Mouse (Mus musculus) limb, embryonic 11.5 days (tissue): ENCODE data around the gene Zfp36l2. TPM values are rescaled to one million over a fixed set of nuclear protein-coding genes. Genes with fewer than 3 reads are reported as not detected.
"Not testable (repeated sequence)": the region's sequence is repeated elsewhere in the genome, so short reads cannot be mapped to it uniquely, and the experiment has no call there.

Experiments
- ATAC-seq: fragments of 200-750 bp; cut with Nextera tagmentation; 2 replicates; pipeline ENCODE4 v1.8.0; 2017; ENCODE audit warnings: low read depth; ENCODE audit not compliant: insufficient number of reproducible peaks, low FRiP score, low TSS enrichment
- DNase-seq: peaks from one replicate; pipeline ENCODE4 v3.0.0-alpha.2; 2015; ENCODE audit warnings: low spot score
- H3K27ac ChIP-seq: fragments of 300-500 bp; sonication (generic); replicated peaks from 2 replicates; pipeline ENCODE4 v1.5.1; 2014; ENCODE audit warnings: low read depth, mild to moderate bottlenecking, low read length
- H3K27me3 ChIP-seq: fragments of 300-500 bp; sonication (generic); 2 replicates; pipeline ENCODE4 v1.6.1; 2014; ENCODE audit warnings: mild to moderate bottlenecking, low read length, mixed read lengths; ENCODE audit not compliant: control insufficient read depth, insufficient read depth
- H3K36me3 ChIP-seq: fragments of 300-500 bp; sonication (generic); 2 replicates; pipeline ENCODE4 v1.6.1; 2014; ENCODE audit warnings: mild to moderate bottlenecking, low read length, moderate library complexity, mixed read lengths; ENCODE audit not compliant: control insufficient read depth, insufficient read depth
- H3K4me1 ChIP-seq: fragments of 300-500 bp; sonication (generic); 2 replicates; pipeline ENCODE4 v1.6.1; 2014; ENCODE audit warnings: low read length, mixed read lengths; ENCODE audit not compliant: control insufficient read depth, insufficient read depth
- H3K4me2 ChIP-seq: fragments of 300-500 bp; sonication (generic); 2 replicates; pipeline ENCODE4 v1.6.1; 2014; ENCODE audit warnings: low read depth, mild to moderate bottlenecking, moderate library complexity; ENCODE audit not compliant: severe bottlenecking
- H3K4me3 ChIP-seq: fragments of 300-500 bp; sonication (generic); 2 replicates; pipeline ENCODE4 v1.5.1; 2014; ENCODE audit warnings: low read depth, low read length
- H3K9ac ChIP-seq: fragments of 300-500 bp; sonication (generic); 2 replicates; pipeline ENCODE4 v1.6.1; 2014; ENCODE audit warnings: mild to moderate bottlenecking, low read length
- H3K9me3 ChIP-seq: fragments of 300-500 bp; sonication (generic); 2 replicates; pipeline ENCODE4 v1.6.1; 2016; ENCODE audit warnings: low read length; ENCODE audit not compliant: control insufficient read depth
- WGBS: fragments of 180-500 bp; shearing (Covaris S2); extraction: QIAGEN DNeasy Blood & Tissue Kit; methylation state at CpG from one replicate; pipeline ENCODE4 v1.1.7; 2014; 5-methylcytosine and 5-hydroxymethylcytosine counted together
- polyA plus RNA-seq: library from polyadenylated mRNA; unstranded; fragments of >200 nt; fragmentation: Nextera tagmentation; extraction: Ambion mirVana; gene quantifications from 2 replicates; pipeline ENCODE4 v1.2.1, GENCODE M21; 2014

Gene Zfp36l2
- polyA plus RNA-seq, 1 experiment from 2014 or later = 27.2 TPM

- Histone ChIP-seq H3K4me1 (peaks cover 10% of the 10 kb centered on the region), H3K9ac (no peak overlapping the region), H3K4me2 (no peak overlapping the region), H3K27ac (no peak overlapping the region), H3K36me3 (no peaks in the 10 kb centered on the region; the same call in 1 of the 2 replicates), H3K4me3 (no peak overlapping the region), H3K27me3 (no peaks in the 10 kb centered on the region), H3K9me3 (no peaks in the 10 kb centered on the region)
- DNase-seq = no peak
- WGBS = 70% methylated on average over 5 of the region's 5 CpGs
- no peak for ATAC-seq
Observed at GRCm38 (mm10) chr17:84226231-84226630, 38.5 kb upstream of the Zfp36l2 start.

GRCm38 (mm10) chr17:84224217-84224887 lies 36.6 kb upstream of the Zfp36l2 start:
- Histone ChIP-seq H3K9me3 (no peaks in the 10 kb centered on the region), H3K4me1 (peaks cover 10% of the 10 kb centered on the region), H3K36me3 (no peaks in the 10 kb centered on the region; the same call in 1 of the 2 replicates), H3K4me3 (no peak overlapping the region), H3K27me3 (no peaks in the 10 kb centered on the region), H3K4me2 (no peak overlapping the region), H3K9ac (no peak overlapping the region), H3K27ac (no peak overlapping the region)
- WGBS = 60% methylated on average over 15 of the region's 15 CpGs
- ATAC-seq (no peak), DNase-seq (no peak)

DNA sequence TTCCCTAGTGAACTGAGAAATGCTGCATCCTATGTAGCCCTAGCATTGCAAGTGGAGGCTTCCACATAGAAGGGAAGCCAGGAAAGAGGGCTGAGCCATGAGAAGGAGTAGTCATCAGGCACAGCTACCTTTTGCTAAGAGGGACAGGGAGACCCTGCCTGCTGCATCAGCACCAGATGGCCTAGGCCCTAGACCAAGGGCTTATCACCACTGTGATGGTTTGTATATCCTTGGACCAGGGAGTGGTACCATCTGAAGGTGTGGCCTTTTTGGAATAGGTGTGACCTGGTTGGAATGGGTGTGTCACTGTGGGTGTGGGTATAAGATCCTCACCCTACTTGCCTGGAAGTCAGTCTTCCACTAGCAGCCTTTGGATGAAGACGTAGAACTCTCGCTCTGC lies 31.1 kb upstream of the Zfp36l2 start:
- not testable (repeated sequence) for H3K4me1 ChIP-seq, H3K9ac ChIP-seq, ATAC-seq, H3K4me3 ChIP-seq, H3K9me3 ChIP-seq, H3K36me3 ChIP-seq, H3K27ac ChIP-seq, H3K27me3 ChIP-seq, H3K4me2 ChIP-seq, DNase-seq
- WGBS = 95% methylated on average over 2 of the region's 2 CpGs

DNA sequence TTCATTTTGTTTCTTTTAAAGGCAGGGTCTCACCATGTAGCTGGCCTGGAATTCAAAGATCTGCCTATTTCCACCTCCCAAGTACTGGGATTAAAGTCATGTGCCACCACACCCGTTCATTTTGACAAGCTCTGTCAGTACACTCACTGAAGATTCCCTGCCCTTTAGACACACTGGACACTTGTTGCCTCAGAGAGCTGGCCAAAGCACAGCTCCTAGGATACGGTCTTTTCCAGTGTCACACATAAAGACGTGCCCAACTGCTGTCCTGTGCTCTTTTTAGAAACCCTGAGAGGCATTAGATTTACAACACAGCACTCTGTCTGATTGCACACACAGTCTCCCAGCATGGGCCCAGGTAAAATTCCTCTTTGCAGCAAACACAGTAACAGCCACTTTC lies 29.9 kb upstream of the Zfp36l2 start:
- ATAC-seq (no peak), DNase-seq (no peak)
- Histone ChIP-seq H3K4me1 (no peaks in the 10 kb centered on the region), H3K27me3 (no peaks in the 10 kb centered on the region), H3K4me3 (no peak overlapping the region), H3K27ac (no peak overlapping the region), H3K9me3 (no peaks in the 10 kb centered on the region), H3K4me2 (no peak overlapping the region), H3K9ac (no peak overlapping the region), H3K36me3 (no peaks in the 10 kb centered on the region; the same call in 1 of the 2 replicates)
- WGBS = 82% methylated on average over 3 of the region's 3 CpGs

- no peaks in the 10 kb centered on the region for H3K27me3 ChIP-seq
- no peak overlapping the region for H3K4me3 ChIP-seq
- no peaks in the 10 kb centered on the region; the same call in 1 of the 2 replicates for H3K36me3 ChIP-seq
- H3K4me1 ChIP-seq = no peaks in the 10 kb centered on the region
- ATAC-seq (no peak), DNase-seq (no peak)
- no peak overlapping the region for H3K27ac ChIP-seq
- H3K9me3 ChIP-seq = no peaks in the 10 kb centered on the region
- 72% methylated on average over 6 of the region's 6 CpGs for WGBS
- no peak overlapping the region for H3K9ac ChIP-seq
- no peak overlapping the region for H3K4me2 ChIP-seq
Observed at GRCm38 (mm10) chr17:84215264-84215960, 27.7 kb upstream of the Zfp36l2 start.

GRCm38 (mm10) chr17:84213464-84213863 lies 25.7 kb upstream of the Zfp36l2 start:
- no peak overlapping the region for H3K4me2 ChIP-seq
- DNase-seq = no peak
- no peaks in the 10 kb centered on the region; the same call in 1 of the 2 replicates for H3K36me3 ChIP-seq
- ATAC-seq = no peak
- no peak overlapping the region for H3K4me3 ChIP-seq
- no peaks in the 10 kb centered on the region for H3K4me1 ChIP-seq
- H3K9ac ChIP-seq = no peak overlapping the region
- no peaks in the 10 kb centered on the region for H3K9me3 ChIP-seq
- 85% methylated on average over 3 of the region's 3 CpGs for WGBS
- H3K27me3 ChIP-seq = no peaks in the 10 kb centered on the region
- no peak overlapping the region for H3K27ac ChIP-seq

GRCm38 (mm10) chr17:84207611-84208010 lies 19.9 kb upstream of the Zfp36l2 start:
- H3K4me2 ChIP-seq = no peak overlapping the region
- H3K4me3 ChIP-seq = no peak overlapping the region
- no peaks in the 10 kb centered on the region for H3K9me3 ChIP-seq
- WGBS = 98% methylated on average over 3 of the region's 3 CpGs
- no peak overlapping the region for H3K9ac ChIP-seq
- no peaks in the 10 kb centered on the region for H3K36me3 ChIP-seq
- no peak for DNase-seq
- peaks cover 6% of the 10 kb centered on the region; the same call in 1 of the 2 replicates for H3K4me1 ChIP-seq
- H3K27ac ChIP-seq = no peak overlapping the region
- no peaks in the 10 kb centered on the region for H3K27me3 ChIP-seq
- ATAC-seq = no peak

GRCm38 (mm10) chr17:84206239-84206638 lies 18.5 kb upstream of the Zfp36l2 start:
- Histone ChIP-seq H3K9ac (no peak overlapping the region), H3K27ac (no peak overlapping the region)
- WGBS = 73% methylated on average over 3 of the region's 3 CpGs

More at GRCm38 (mm10) chr17:84206239-84206638, 18.5 kb upstream of the Zfp36l2 start:
- Histone ChIP-seq H3K9me3 (no peaks in the 10 kb centered on the region), H3K36me3 (no peaks in the 10 kb centered on the region), H3K4me2 (no peak overlapping the region), H3K27me3 (no peaks in the 10 kb centered on the region), H3K4me3 (no peak overlapping the region), H3K4me1 (peaks cover 6% of the 10 kb centered on the region; the same call in 1 of the 2 replicates)
- ATAC-seq = no peak
- no peak for DNase-seq
